Mouse (Mus musculus) liver, adult 2 months (tissue): Measurements from ENCODE around the gene Rab15.

ENCODE experiments used
- CTCF ChIP-seq: fragments of 200-500 bp; IDR thresholded peaks from 2 replicates; pipeline ENCODE4 v1.5.1; 2011; ENCODE audit warnings: low read depth, low read length, control low read depth
- POLR2A ChIP-seq: fragments of 200-500 bp; IDR thresholded peaks from 2 replicates; pipeline ENCODE4 v1.6.1; 2011; ENCODE audit warnings: low read length, control low read depth; ENCODE audit not compliant: insufficient read depth; ENCODE audit errors: extremely low read depth

DNA sequence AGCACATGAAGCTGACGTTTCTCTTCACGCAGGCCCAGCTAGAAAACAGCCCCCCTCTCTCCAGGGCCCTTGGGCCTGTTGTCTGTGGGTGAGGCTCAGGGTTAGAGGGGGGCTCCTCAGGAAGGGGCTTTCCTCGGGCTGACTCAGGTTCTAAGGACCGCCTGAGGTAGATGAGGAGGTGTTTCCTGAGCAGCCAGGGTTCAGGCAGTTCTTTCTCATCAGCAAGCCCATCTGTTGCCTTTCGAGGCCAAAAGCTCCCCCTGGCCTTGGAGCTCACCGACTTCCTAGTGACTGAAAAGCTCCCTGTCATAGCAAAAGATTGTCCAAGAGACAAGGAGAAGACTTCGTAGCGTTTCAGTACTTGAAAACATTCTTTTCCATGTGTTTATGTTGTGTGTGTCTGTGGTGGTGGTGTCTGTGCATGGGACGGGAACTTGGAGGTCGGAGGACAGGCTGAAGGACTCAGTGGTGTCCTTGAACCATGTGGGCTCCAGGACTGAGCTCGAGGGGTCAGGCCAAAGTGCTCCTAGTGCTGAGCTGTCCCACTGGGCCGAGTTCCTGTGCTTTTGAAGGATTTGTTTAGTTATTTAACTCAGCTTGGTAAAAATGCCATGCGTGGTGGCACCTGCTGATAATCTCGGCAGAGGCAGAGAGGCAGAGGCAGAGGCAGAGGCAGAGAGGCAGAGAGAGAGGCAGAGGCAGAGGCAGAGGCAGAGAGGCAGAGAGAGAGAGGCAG is 45.9 kb upstream of the Rab15 start:
- TF ChIP-seq CTCF (no peak), POLR2A (no peak)
